Mouse (Mus musculus) lung, postnatal 0 days (tissue): ENCODE data around the gene Macf1.
A peak's percentile ranks its signal among the peaks of the same experiment; 100 is the strongest.

Experiments used
- CTCF ChIP-seq: IDR thresholded peaks from 2 replicates; pipeline ENCODE4 v1.5.1; 2016; ENCODE audit warnings: antibody characterized with exemption, mild to moderate bottlenecking
- EP300 ChIP-seq: IDR thresholded peaks from 2 replicates; pipeline ENCODE4 v1.6.1; 2016; ENCODE audit warnings: antibody characterized with exemption, mild to moderate bottlenecking, control low read depth

- TF ChIP-seq CTCF, result no peak
- TF ChIP-seq EP300, result peak; percentile 87
These were observed 267.3 kb downstream of the Macf1 start for GRCm38 (mm10) chr4:123416829-123417228.
